Mouse (Mus musculus): Measurements from ENCODE around the gene AW822073. TPM values are rescaled to one million over a fixed set of nuclear protein-coding genes. Genes with fewer than 3 reads are reported as not detected.

AW822073 gene
- not detected in 4 replicates for total RNA-seq (2023)

GRCm38 (mm10) chr10:58224827-58225785, at the start of gene AW822073:
Gene AW822073 (minus strand): TSS chr10:58224930.

DNA sequence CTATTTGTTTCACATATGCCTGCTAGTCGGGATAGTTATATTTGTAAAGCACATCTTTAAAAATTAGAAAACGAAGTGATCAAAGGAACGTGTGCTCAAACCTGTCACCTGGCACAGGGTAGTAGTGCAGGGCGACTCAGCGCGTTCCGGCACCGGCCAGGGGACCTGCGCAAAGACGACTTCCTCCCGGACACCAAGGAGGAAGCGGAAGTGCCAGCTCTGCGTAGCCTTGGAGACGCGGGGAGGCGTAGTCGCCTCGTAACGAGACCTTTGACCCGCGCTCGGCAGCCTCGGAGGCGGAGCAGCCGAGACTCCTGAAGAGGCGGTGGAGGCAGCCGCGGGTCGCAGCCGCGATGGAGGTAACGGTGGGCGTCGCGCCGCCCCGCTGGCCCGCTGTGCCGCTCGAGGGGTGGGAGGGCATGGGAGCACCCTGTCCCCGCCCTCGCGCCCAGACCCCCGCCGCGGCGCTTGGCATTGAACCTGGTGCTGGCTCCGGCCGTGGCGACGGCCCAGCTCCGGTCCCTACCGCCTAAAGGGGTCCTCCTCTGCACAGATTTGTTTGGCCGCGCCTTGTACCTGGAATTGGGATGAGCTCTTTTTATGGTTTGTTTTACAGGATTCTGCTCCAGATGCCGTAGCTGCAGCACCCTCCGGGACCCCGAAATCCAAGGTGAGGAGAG, 30.6 kb upstream of the AW822073 start, which contains the start of gene Gcc2:
Gcc2 (plus strand) TSS at position 285 of the 680 bp plus-strand sequence.

DNA sequence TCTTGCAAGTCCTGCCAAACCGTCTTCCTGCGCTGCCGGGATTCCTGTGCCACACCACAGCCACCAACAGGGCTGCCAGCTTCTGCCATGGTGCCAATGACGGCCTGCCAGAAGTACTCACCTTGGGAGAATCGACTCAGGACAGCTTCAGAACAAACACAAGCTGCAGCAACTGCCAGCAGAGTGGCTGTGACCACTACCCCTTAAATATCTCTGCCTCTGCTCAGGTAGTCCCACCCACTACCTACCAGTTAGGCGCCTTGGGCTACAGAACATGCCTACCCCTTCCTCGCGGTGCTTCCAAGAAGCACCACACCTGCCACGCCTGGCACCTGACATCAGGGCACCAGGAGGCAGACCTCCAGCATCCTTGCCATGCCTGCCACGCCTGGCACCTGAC, 11.9 kb upstream of the AW822073 start, which contains the start of gene Gm4981:
Gm4981 (minus strand) TSS at position 89 of the 400 bp plus-strand sequence.

DNA sequence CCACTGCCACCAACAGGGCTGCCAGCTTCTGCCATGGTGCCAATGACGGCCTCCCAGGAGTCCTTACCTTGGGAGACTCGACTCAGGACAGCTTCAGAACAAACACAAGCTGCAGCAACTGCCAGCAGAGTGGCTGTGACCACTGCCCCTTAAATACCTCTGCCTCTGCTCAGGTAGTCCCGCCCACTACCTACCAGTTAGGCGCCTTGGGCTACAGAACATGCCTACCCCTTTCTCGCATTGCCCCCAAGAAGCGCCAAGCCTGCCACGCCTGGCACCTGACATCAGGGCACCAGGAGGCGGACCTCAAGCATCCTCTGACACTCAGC, 7.9 kb upstream of the AW822073 start, which contains the start of gene Duxf3:
Duxf3 (minus strand) TSS at position 35 of the 329 bp plus-strand sequence.

Other genes starting within 250 kb of the AW822073 start
- not detected in 4 replicates for gene Duxf3, start 7.7 kb upstream of the AW822073 start, total RNA-seq (2023)
- gene Gm4981, start 11.8 kb upstream of the AW822073 start, total RNA-seq (2023): not detected in 4 replicates
- 28.5 to 37.0 TPM (median 31.4 TPM) in 4 replicates for gene Gcc2, start 30.6 kb upstream of the AW822073 start, total RNA-seq (2023)
- 51.2 to 62.6 TPM (median 57.8 TPM) in 4 replicates for gene Lims1, start 98.5 kb upstream of the AW822073 start, total RNA-seq (2023)
- 198 to 207 TPM (median 203 TPM) in 4 replicates for gene Ranbp2, start 222.0 kb upstream of the AW822073 start, total RNA-seq (2023)

Data from B cell, adult 62 days (primary cell).